Mouse (Mus musculus) stomach, embryonic 15.5 days (tissue): ENCODE data around the gene Ltbr. TPM values are rescaled to one million over a fixed set of nuclear protein-coding genes. Genes with fewer than 3 reads are reported as not detected.

ENCODE experiments used
- ATAC-seq: fragments of 200-750 bp; cut with Nextera tagmentation; 2 replicates; pipeline ENCODE4 v1.8.0; 2017; ENCODE audit warnings: low read depth, moderate number of reproducible peaks, moderate TSS enrichment; ENCODE audit not compliant: insufficient read depth, low FRiP score
- H3K27ac ChIP-seq: fragments of 300-500 bp; sonication (generic); 2 replicates; pipeline ENCODE4 v1.5.1; 2015; ENCODE audit warnings: mild to moderate bottlenecking, inconsistent platforms
- H3K27me3 ChIP-seq: fragments of 300-500 bp; sonication (generic); replicated peaks from 2 replicates; pipeline ENCODE4 v1.6.1; 2015; ENCODE audit warnings: inconsistent platforms
- H3K36me3 ChIP-seq: fragments of 300-500 bp; sonication (generic); 2 replicates; pipeline ENCODE4 v1.6.1; 2015; ENCODE audit warnings: inconsistent platforms
- H3K4me1 ChIP-seq: fragments of 300-500 bp; sonication (generic); 2 replicates; pipeline ENCODE4 v1.6.1; 2015; ENCODE audit warnings: inconsistent platforms
- H3K4me2 ChIP-seq: fragments of 300-500 bp; sonication (generic); 2 replicates; pipeline ENCODE4 v1.6.1; 2015; ENCODE audit warnings: mild to moderate bottlenecking, inconsistent platforms
- H3K4me3 ChIP-seq: fragments of 300-500 bp; sonication (generic); replicated peaks from 2 replicates; pipeline ENCODE4 v1.5.1; 2015; ENCODE audit warnings: inconsistent platforms
- H3K9ac ChIP-seq: fragments of 300-500 bp; sonication (generic); 2 replicates; pipeline ENCODE4 v1.6.1; 2015; ENCODE audit warnings: inconsistent platforms
- H3K9me3 ChIP-seq: fragments of 300-500 bp; sonication (generic); 2 replicates; pipeline ENCODE4 v1.6.1; 2016; ENCODE audit warnings: inconsistent platforms
- WGBS: fragments of 180-500 bp; shearing (Covaris S2); methylation state at CpG from one replicate; pipeline ENCODE4 v1.1.7; 2015; 5-methylcytosine and 5-hydroxymethylcytosine counted together
- polyA plus RNA-seq: library from polyadenylated mRNA; unstranded; fragments of >200 nt; fragmentation: Nextera tagmentation; extraction: Ambion mirVana; gene quantifications from 2 replicates; pipeline ENCODE4 v1.2.1, GENCODE M21; 2015

Ltbr gene
- polyA plus RNA-seq, 1 experiment from 2014 or later, result 62.7 TPM

DNA sequence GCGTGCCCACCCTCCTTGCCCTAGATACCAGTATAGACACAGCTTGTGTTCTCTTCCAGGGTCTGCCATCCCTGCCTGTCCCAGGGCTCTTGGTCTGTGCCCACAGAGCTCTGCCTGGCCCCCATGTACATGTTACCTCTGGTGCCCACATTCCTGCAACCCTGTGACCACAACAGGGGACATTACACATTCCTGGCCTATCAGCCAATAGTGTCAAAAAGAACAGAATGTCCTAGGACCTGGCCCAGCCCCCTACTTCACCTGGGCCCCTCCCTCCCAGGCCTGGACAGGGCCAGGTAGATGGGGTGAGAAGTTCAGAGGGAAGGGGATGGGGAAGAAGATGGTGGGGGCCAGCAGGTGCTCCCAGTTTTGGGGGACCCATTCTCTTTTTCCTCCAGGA is 6.6 kb upstream of the Ltbr start, which contains the start of gene Scnn1a:
Gene Scnn1a (plus strand): TSS at position 337 of the 400 bp plus-strand sequence.
- peaks cover 10% of the 10 kb centered on the region; the same call in 1 of the 2 replicates for H3K4me1 ChIP-seq
- H3K27ac ChIP-seq, result 0 out of 2 replicates have a peak within 1 kb of the TSS, but pooled peaks have one; percentile 16
- H3K4me3 ChIP-seq, result 0 out of 2 replicates have a peak within 1 kb of the TSS, but pooled peaks have one; percentile 8
- no peak within 1 kb of the TSS for H3K9ac ChIP-seq
- peak within 1 kb of the TSS; percentile 37 for H3K4me2 ChIP-seq
- WGBS, result 75% methylated on average over 1 of the region's 1 CpGs
- ATAC-seq, result no peak
- H3K27me3 ChIP-seq, result peaks cover 18% of the 10 kb centered on the region; the same call in 1 of the 2 replicates
- H3K36me3 ChIP-seq, result no peaks in the 10 kb centered on the region
- H3K9me3 ChIP-seq, result no peaks in the 10 kb centered on the region

DNA sequence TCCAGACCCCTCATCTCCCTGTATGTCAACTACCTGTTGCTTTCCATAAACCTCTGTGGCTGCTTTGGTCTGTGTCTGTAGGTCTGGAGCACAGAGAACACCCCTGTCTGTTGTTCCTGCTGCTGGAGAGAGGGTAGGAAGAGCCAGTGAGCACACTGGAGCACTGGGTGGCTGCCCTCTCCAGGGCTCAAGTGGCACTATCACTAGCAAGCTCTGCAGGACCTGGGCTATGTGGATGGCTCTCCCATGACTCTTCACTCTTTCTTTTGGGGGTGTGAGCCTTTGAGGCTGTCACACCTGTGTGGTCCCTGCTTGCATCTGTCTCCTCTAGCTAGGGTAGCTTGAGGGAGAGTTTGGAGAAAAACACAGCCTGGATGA is 6.2 kb upstream of the Ltbr start:
- no peak overlapping the region for H3K4me2 ChIP-seq
- no peak overlapping the region for H3K4me3 ChIP-seq
- H3K27me3 ChIP-seq, result peaks cover 18% of the 10 kb centered on the region; the same call in 1 of the 2 replicates
- no peak for ATAC-seq
- H3K4me1 ChIP-seq, result peaks cover 10% of the 10 kb centered on the region; the same call in 1 of the 2 replicates
- no peak overlapping the region for H3K9ac ChIP-seq
- H3K36me3 ChIP-seq, result no peaks in the 10 kb centered on the region
- H3K9me3 ChIP-seq, result no peaks in the 10 kb centered on the region
- 0 out of 2 replicates have a peak overlapping the region, but pooled peaks have one; percentile 16 for H3K27ac ChIP-seq

DNA sequence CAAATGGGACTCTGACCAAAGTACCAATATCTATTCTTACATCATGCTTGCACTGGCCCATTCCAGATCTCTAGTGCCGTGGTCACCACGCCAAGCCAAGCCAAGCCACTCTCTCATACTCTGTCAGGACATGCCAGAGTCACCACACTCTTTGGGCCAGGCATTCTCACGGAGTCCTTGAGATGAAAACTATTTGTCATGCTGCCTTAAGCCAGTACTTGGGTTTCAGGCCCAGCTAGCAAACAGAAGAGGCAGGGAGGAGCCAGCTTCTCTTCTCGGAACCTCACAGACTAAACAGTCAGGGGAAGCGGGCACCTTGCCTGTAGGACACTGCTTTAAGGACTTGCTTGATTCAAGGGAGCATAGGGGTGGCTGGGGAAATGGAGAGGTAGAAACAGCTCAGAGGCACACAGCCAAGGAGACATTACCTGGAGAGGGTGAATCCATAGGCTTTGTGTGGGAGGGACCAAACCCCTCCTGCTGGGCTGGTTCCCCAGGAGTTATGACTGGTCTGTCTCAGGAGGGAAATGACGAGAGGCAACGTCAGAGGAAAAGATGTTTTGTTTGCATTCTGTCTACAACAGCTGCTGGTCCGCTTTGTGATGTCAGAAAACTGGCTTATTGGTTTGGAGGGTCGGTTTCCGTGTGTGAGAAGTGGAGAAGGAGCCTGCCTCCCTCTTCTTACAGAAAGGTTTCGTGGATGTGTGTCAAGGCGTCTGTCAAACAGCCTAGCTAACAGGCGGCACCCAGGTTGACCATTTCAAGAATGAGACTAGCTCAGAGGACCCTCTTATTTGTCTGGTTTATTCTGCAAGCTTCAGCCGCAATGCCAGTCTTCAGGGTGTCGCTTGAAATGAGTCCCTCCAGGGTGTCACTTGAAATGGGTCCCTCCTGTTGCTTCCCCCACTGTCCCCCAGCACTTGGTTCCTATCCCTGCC is 5.6 kb upstream of the Ltbr start:
- Histone ChIP-seq H3K9ac (no peak overlapping the region), H3K36me3 (no peaks in the 10 kb centered on the region), H3K27ac (no peak overlapping the region), H3K27me3 (peaks cover 18% of the 10 kb centered on the region; the same call in 1 of the 2 replicates), H3K4me3 (no peak overlapping the region), H3K9me3 (no peaks in the 10 kb centered on the region), H3K4me1 (peaks cover 14% of the 10 kb centered on the region), H3K4me2 (no peak overlapping the region)
- 51% methylated on average over 15 of the region's 15 CpGs for WGBS
- ATAC-seq, result no peak

DNA sequence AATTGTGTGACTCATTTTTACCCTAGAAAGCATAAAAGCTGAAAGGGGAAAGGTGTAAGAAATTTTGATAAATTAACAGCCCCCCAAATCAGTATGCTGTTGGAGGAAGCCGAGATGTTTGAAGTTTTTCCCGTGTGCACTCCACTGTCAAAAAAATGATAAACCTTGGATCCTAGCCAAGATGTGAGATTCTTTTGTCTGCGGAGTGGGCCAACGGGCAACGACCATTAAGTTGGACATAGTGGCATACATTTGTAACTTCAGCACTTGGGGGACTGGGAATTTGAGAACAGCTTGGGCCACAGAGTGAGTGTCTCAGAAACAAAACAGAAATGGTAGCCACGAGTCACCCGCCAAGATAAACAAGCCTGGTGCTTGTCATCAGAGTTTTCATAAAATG is 3.4 kb upstream of the Ltbr start:
- H3K4me3 ChIP-seq, result no peak overlapping the region
- no peak overlapping the region for H3K4me2 ChIP-seq
- H3K9me3 ChIP-seq, result no peaks in the 10 kb centered on the region
- 0 out of 2 replicates have a peak, but pooled peaks cover under 1% of the 10 kb centered on the region for H3K36me3 ChIP-seq
- no peak for ATAC-seq
- 34% methylated on average over 7 of the region's 7 CpGs for WGBS
- H3K27ac ChIP-seq, result no peak overlapping the region
- H3K4me1 ChIP-seq, result peaks cover 25% of the 10 kb centered on the region
- H3K27me3 ChIP-seq, result peaks cover 18% of the 10 kb centered on the region; the same call in 1 of the 2 replicates
- H3K9ac ChIP-seq, result no peak overlapping the region

DNA sequence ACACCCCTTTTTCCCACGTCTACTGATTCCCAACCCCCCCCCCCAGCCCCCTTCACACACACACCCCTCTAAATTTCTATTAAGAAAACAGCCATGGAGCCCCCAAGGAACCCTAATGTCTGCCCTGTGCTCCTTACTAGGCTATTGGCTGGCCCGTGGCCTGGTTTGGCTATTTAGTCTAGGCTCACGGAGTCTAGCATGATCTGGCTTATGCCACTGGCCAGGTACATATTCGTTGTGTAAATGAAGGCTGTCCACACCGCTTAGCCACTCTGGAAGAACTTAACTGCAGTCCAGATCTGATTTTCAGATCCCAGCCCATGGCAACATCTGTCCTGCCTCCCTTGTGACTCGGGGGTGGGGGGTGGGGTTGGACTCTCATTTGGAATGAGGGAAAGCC is 1.1 kb upstream of the Ltbr start:
- Histone ChIP-seq H3K4me2 (no peak overlapping the region), H3K36me3 (0 out of 2 replicates have a peak, but pooled peaks cover 7% of the 10 kb centered on the region), H3K4me1 (peaks cover 19% of the 10 kb centered on the region), H3K4me3 (no peak overlapping the region), H3K9ac (no peak overlapping the region), H3K9me3 (no peaks in the 10 kb centered on the region), H3K27ac (peak overlapping the region; percentile 68; the same call in 1 of the 2 replicates), H3K27me3 (0 out of 2 replicates have a peak, but pooled peaks cover 2% of the 10 kb centered on the region)
- 72% methylated on average over 6 of the region's 6 CpGs for WGBS
- no peak for ATAC-seq

DNA sequence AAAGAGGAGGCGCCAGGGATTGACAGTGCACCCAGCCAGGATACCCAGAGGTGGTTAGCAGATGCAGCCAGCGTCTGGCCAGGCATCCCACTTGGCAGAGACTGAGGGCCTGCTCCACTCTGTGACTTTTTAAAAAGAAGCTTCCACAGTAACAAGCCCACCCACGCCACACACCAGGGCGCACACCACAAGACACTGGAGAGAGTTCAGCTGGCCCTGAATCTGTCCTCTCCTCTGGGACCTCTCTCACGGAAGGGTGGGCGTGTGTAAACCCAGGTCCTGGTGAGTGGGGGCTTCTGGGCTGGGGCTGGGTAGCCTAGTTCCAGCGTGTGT is 512 bp upstream of the Ltbr start:
- peak overlapping the region; percentile 89 for H3K9ac ChIP-seq
- H3K4me2 ChIP-seq, result peak overlapping the region; percentile 81
- no peaks in the 10 kb centered on the region for H3K27me3 ChIP-seq
- H3K27ac ChIP-seq, result peak overlapping the region; percentile 68
- H3K9me3 ChIP-seq, result no peaks in the 10 kb centered on the region
- 54% methylated on average over 7 of the region's 7 CpGs for WGBS
- H3K4me1 ChIP-seq, result peaks cover 19% of the 10 kb centered on the region
- H3K4me3 ChIP-seq, result peak overlapping the region; percentile 66
- peak; percentile 9; the same call in 1 of the 2 replicates for ATAC-seq
- H3K36me3 ChIP-seq, result 0 out of 2 replicates have a peak, but pooled peaks cover 8% of the 10 kb centered on the region

DNA sequence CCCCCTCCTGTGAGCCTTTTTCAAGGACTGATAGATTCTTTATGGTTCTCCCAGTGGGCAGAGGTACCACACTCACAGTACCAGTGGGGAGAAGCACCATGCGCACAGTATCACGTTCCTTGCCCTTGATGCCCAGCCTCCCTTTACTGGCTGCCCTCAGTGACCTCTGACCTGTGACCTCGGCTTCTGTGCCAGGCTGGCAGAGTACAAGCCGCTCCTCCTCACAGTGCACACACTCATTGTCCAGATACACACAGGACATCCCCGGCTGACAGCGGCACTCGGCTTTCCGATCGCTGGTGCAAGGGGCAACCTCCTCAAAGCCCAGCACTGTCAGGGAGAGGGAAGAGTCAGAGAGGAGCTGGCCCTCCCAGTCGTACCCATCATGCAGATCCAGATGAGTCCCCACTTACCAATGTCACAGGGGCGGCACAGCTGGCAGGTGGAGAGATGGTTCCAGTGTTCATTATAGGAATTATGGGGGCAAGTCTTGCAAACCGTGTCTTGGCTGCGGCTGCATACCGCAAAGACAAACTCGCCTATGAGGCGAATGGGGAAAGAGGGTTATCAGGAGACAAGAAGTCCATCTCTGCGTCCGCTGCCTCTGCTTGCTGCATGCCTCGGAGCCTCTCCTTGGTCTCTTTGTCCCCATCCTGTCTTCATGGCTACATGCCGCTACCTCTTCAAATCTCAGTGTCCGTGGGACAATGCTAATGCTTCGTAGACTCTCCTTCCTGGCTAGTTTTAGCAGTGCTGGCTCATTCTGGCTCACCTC is 917 bp downstream of the Ltbr start:
- 0 out of 2 replicates have a peak, but pooled peaks cover 14% of the 10 kb centered on the region for H3K36me3 ChIP-seq
- peak overlapping the region; percentile 81 for H3K4me2 ChIP-seq
- H3K27ac ChIP-seq, result peak overlapping the region; percentile 73
- WGBS, result 51% methylated on average over 22 of the region's 22 CpGs
- peak overlapping the region; percentile 66 for H3K4me3 ChIP-seq
- no peaks in the 10 kb centered on the region for H3K9me3 ChIP-seq
- peaks cover 19% of the 10 kb centered on the region for H3K4me1 ChIP-seq
- ATAC-seq, result no peak
- H3K27me3 ChIP-seq, result no peaks in the 10 kb centered on the region
- H3K9ac ChIP-seq, result peak overlapping the region; percentile 89

DNA sequence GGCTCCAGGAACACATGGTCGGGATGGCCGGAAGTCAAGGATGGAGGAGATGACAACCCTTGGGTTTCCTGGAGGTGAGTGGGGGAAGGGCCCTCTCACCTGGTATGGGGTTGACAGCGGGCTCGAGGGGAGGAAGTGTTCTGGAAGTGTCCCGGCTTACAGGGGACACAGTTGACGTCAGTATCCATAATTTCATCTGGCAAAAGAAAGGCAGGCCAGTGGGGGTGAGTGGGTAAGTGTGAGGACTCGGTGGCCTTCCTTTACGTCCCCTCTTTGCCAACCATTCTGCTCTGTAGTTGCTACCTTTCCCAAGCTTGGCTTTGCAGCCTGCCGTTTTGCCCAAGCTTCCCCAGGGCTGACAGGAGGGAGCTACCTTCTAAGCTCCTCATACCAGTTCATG is 1.5 kb downstream of the Ltbr start:
- Histone ChIP-seq H3K4me3 (peak overlapping the region; percentile 66), H3K27me3 (no peaks in the 10 kb centered on the region), H3K4me1 (peaks cover 19% of the 10 kb centered on the region), H3K9me3 (no peaks in the 10 kb centered on the region), H3K27ac (no peak overlapping the region), H3K9ac (no peak overlapping the region; the same call in 1 of the 2 replicates), H3K4me2 (peak overlapping the region; percentile 81), H3K36me3 (peaks cover 16% of the 10 kb centered on the region)
- no peak for ATAC-seq
- 81% methylated on average over 9 of the region's 9 CpGs for WGBS

DNA sequence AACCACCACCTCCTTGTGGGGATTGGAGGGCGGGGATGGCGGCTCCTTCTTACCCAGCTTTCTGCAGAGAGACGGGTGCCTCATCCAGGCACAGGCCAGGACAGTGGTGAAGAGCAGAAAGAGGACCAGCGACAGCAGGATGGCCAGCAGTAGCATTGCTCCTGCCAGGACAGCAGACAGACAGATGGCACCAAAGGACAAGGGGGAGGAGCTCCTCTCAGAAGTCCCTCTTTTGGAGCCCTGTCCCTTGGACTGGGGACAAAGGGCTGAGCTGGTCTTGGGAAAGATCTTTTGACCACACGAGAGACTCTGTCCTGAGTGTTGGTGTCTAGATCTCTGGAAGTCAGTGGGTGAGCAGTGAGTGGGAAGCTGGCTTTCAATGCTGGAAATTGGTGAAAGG is 4.3 kb downstream of the Ltbr start:
- 52% methylated on average over 5 of the region's 5 CpGs for WGBS
- H3K9ac ChIP-seq, result no peak overlapping the region

DNA sequence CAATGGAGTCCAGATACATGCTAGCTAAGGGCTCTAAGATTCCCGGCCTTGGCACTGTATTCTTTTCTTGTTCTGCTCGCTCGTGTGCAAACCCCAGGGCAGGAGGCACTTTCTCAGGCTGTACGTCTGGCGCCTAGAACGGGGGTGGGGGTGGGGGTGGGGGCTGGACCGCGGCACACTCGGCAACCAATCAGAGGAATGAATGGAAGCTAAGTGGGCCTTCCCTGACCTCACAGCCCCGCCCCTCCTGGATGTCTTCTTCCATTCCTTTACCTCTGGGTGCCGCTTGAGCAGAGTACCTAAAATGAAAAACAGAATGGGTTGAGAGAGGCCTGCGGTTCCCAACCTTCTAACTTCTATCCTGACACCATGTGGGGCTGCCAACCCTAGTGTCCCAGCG is 4.8 kb downstream of the Ltbr start:
- ATAC-seq, result no peak
- 22% methylated on average over 13 of the region's 13 CpGs for WGBS
- Histone ChIP-seq H3K9me3 (no peaks in the 10 kb centered on the region), H3K27ac (no peak overlapping the region), H3K9ac (no peak overlapping the region), H3K4me1 (peaks cover 13% of the 10 kb centered on the region), H3K4me3 (no peak overlapping the region), H3K36me3 (peaks cover 22% of the 10 kb centered on the region), H3K27me3 (no peaks in the 10 kb centered on the region), H3K4me2 (no peak overlapping the region)

More for the DNA sequence above, 4.3 kb downstream of the Ltbr start:
- Histone ChIP-seq H3K4me3 (no peak overlapping the region), H3K27me3 (no peaks in the 10 kb centered on the region), H3K36me3 (peaks cover 22% of the 10 kb centered on the region), H3K4me1 (peaks cover 17% of the 10 kb centered on the region), H3K9me3 (no peaks in the 10 kb centered on the region), H3K27ac (no peak overlapping the region), H3K4me2 (no peak overlapping the region)
- no peak for ATAC-seq

DNA sequence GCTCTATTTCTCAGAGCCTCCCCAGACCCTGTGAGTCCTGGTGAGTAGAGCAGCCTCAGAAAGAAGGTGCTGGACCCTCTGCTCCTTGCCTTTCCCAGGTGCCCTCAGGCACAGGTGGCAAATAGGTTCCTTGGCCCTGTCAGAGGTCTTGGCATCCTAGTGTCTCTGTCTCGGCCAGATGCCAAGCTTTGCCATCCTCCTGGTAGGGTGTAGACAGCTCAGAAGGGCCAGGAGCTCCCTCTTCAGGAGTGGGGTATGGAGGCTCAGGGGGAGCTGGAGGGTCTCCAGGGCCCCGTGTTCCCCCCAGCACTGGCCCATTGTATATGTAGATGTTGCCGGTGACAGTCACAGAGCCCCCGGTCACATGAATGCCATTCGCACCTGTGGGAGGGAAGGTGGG is 6.6 kb downstream of the Ltbr start:
- no peak overlapping the region for H3K4me3 ChIP-seq
- peaks cover 22% of the 10 kb centered on the region for H3K36me3 ChIP-seq
- H3K9ac ChIP-seq, result no peak overlapping the region
- no peak overlapping the region for H3K4me2 ChIP-seq
- no peaks in the 10 kb centered on the region for H3K9me3 ChIP-seq
- no peak overlapping the region for H3K27ac ChIP-seq
- H3K27me3 ChIP-seq, result no peaks in the 10 kb centered on the region
- H3K4me1 ChIP-seq, result 0 out of 2 replicates have a peak, but pooled peaks cover 6% of the 10 kb centered on the region
- 87% methylated on average over 5 of the region's 5 CpGs for WGBS
- no peak for ATAC-seq
